Mouse (Mus musculus) T-helper 17 cell (primary cell): ENCODE data around the gene Zfp865.

Experiments used
- in situ Hi-C, 2 experiments: fragments of 300-600 bp; cut with MboI, MseI; formaldehyde crosslinking; loops; 1 replicate in 1 of 2; 2 replicates in 1 of 2; pipeline ENCODE4 v1.15.1; 2025; ENCODE audit warnings: high pct_unique_total_duplicates in 2 of 2

The Zfp865 gene

DNA sequence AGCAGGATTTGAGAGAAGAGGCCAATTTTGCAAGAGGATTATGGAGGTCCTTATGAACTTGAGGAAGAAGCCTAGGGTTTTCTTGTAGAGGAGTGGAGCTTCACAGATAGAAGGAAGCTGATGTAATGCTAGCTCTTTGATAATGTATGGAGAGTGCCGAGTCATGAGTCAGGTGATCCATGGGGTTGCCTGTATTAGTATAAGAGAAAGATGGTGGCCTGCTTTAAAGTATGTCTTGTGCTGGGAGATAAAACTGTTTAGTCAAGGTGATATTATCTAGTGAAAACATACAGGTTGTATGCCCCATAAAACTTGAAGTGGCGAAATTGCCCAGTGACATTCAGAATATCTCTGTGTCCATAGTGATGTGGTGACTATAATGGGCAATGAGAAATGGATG is 56.8 kb downstream of the Zfp865 start:
- in situ Hi-C loops = loop anchor here (10.0 to 25.0 kb wide), 4 partner anchors 932 to 1310 kb away; partner anchors contain the start of genes Leng8 (in 1 of the 2), Smim17 (in 1 of the 2), Zfp28 (in 1 of the 2) and Zfp444 (in 1 of the 2)

DNA sequence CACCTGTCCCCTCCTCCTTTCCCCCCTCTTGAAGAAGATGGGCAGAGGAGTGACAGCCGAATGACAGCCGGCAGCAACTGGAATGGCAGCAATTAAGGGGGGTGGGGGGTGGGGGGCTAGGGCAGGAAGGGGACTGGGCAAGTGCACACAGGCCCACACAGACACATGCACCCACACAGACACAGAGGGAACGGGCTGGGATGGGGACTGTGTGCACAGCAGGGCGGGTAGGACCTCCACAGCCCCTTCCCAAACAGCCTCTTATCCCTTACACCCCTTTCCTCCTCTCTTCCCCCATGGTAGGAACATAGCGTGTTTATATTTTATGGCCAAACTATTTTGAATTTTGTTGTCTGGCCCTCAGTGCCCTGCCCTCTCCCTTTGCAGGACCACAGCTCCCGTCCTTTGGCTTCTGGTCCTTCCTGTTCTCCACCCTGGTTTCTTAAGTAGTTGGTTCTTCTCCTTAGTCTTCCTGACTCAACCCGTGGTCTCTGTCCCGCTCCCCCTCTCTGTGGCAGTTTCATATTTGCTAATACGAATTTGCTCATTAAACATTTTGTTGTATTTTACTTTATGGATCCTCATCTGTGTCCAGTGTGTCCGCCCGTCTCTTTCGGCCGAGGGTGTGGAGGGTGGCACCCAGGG is 59.3 kb downstream of the Zfp865 start:
- in situ Hi-C loops = loop anchor here (5.0 to 25.0 kb wide), 5 partner anchors 935 to 1387 kb away; partner anchors contain the start of genes Leng8 (in 1 of the 2), Mboat7 (in 1 of the 2), Smim17 (in 1 of the 2) and Tsen34 (in 1 of the 2)

DNA sequence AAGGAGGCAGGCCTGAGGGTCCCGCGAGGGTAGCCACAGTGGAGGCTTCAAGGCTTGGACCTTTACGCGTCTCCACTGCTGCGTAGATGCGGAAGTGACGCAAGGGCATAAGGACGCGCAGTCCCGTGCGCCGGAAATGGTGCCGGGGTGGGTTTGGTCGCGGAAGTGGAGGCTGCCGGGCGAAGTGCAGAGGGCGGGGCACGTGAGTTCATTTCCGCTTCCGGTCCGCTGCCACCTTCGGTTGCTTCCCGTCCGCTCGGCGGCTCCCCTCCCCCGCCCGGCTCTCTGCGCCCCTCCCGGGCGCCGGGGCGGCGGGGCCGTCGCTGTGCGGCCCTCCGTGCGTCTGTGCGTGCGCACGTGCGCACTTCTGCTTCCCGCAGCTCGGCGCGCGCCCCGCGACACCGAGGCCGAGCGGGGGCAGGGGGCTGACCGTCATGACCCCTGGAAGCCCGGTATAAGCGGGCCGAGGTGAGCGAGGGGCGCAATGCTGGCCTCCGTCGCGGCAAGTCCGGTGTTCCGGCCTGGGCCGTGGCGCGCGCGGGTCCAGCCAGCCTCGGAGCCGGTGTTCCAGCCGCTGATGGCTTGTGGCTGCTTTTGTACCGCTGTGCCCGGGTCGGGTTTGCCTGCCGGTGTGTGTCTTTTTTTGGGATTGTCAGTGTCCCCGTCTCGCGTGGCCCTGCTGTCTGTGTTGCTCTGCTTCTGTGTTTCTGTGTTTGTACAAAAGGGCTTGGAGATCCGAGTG is 60.0 kb downstream of the Zfp865 start, which contains the start of gene Epn1:
Epn1 (plus strand) TSS at position 226 of the 742 bp plus-strand sequence.
- in situ Hi-C loops = loop anchor here in 1 of 2 experiments (5.0 to 25.0 kb wide), 4 partner anchors 943 to 1388 kb away; partner anchors contain the start of genes Leng8, Mboat7, Smim17 and Tsen34

GRCm38 (mm10) chr7:5080815-5081214 is 60.6 kb downstream of the Zfp865 start:
- in situ Hi-C loops = loop anchor here in 1 of 2 experiments (5.0 to 25.0 kb wide), 4 partner anchors 944 to 1389 kb away; partner anchors contain the start of genes Leng8, Mboat7, Smim17 and Tsen34

- in situ Hi-C loops = loop anchor here in 1 of 2 experiments (5.0 to 25.0 kb wide), 4 partner anchors 944 to 1389 kb away; partner anchors contain the start of genes Leng8, Mboat7, Smim17 and Tsen34
Observed at GRCm38 (mm10) chr7:5081241-5081640, 61.1 kb downstream of the Zfp865 start.

DNA sequence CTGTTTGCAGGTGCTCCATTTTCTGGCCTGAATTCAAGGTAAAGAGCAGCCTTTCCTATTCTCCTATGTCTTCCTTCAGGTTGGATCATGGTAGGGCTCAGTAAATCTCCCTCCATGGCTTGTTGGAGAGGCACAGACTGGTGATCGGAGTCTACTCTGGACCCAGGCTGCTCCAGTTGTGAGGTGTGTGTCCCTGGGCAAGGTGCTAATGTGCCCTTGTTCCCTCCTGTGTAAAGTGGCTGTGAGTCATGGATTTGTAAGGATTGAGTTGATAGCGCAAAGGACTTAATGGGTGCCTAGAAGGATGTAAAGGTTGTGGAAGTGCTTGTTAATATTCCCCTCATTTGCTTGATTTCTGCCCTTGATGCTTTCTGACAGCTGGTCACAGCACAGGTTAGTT is 61.8 kb downstream of the Zfp865 start:
- in situ Hi-C loops = loop anchor here in 1 of 2 experiments (5.0 to 25.0 kb wide), 4 partner anchors 945 to 1390 kb away; partner anchors contain the start of genes Leng8, Mboat7, Smim17 and Tsen34

DNA sequence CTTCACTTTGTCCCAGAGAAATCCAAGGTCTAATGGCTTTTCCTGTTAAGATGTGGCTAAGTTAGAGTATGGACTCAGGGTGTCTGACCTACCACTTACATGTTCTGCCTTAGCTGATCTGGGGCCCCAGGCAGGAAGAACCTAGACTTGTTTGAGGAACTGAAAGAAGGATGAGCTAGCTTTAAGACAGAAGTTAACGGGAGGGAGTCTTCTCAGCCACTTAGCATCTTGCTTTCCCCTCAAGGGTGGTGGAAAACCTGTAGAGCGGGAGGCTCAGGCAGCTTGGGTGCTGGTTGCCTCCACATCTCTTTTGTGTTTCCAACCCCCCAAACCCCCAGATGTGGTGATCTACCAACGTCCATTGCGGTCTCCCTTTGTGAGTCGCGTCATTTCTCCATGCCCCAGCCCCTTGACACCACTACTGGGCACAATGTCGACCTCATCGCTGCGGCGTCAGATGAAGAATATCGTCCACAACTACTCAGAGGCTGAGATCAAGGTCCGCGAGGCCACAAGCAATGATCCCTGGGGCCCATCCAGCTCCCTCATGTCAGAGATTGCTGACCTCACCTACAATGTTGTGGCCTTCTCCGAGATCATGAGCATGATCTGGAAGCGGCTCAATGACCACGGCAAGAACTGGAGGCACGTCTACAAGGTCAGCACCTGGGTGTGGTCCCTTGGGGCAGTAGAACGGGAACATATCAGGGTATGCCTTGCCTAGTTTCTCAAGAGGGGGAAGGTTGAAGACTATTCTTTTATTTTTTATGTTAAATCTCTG is 63.3 kb downstream of the Zfp865 start:
- in situ Hi-C loops = loop anchor here in 1 of 2 experiments (5.0 to 25.0 kb wide), 4 partner anchors 946 to 1391 kb away; partner anchors contain the start of genes Leng8, Mboat7, Smim17 and Tsen34

DNA sequence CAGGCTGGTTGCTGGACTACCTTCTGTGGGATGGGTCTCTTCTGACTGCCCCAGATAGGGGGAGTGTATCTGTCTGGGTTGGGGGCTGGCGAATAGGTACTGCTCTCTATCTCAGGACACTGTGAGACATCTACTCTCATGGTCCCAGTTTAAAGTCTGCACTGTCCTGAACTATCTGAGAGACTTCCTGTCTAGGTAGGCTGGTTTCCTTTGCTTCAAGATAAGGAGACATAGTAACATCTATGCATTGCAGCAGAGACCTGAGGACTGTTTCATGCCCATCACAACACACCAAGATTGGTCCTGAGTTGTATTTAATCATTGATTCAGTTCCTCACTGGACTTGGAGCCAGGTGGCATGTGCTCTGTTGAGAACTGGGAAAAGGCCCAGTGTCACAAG is 65.3 kb downstream of the Zfp865 start:
- in situ Hi-C loops = loop anchor here in 1 of 2 experiments (25.0 kb wide), 3 partner anchors 948 to 1302 kb away; partner anchors contain the start of genes Leng8, Smim17, Zfp28 and Zfp444
